Mouse (Mus musculus): ENCODE measurements around the gene Krt35. TPM values are rescaled to one million over a fixed set of nuclear protein-coding genes. Genes with fewer than 3 reads are reported as not detected.

Gene Krt35
- total RNA-seq (2021) = not detected

DNA sequence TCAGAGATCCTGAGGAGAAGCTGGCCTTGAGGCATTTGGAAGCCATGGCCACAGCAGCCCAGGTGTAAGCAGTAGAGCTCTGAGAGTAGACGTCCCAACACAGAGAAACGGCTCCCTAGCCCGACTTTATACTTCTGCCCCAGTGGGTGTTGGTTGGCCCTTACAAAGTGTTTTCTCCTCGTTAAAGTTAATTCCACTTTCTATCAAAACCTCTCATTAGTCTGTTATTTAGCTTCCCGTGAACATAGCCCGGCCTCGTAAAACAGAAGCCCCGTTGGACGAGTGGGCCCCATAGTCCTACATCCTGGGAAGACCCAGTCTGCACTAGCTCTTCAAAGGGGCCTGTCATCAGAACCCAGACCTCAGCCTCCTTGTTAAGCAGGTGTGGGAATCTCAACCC, at the start of gene Krt35:
TSS of gene Krt35 (minus strand) at position 101 of the 400 bp plus-strand sequence.
- intact Hi-C loops (cut with DNase I) = no loop called here
- no peak for DNase-seq

GRCm38 (mm10) chr11:100145104-100145503, 49.1 kb upstream of the Krt35 start:
- no peak for DNase-seq
- intact Hi-C loops (cut with DNase I) = no loop called here

DNA sequence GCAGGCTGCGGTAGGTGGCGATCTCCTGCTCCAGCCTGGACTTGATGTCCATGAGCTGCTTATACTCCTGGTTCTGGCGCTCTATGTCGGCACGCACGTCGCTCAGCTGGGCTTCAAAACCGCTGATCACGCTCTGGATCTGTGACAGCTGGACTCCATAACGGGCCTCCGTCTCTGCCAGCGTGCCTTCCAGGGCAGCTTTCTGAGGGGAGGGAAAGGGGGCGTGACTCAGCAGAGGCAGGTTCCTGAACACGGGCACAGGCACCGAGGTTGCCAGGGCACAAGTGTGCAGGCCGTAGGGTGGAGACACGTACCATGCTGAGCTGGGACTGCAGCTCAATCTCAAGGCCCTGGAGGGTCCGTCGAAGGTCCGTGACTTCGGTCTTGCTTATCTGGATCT, 44.9 kb upstream of the Krt35 start:
- no peak for DNase-seq
- intact Hi-C loops (cut with DNase I) = no loop called here

GRCm38 (mm10) chr11:100139391-100139790, 43.4 kb upstream of the Krt35 start:
- no peak for DNase-seq
- intact Hi-C loops (cut with DNase I) = no loop called here

DNA sequence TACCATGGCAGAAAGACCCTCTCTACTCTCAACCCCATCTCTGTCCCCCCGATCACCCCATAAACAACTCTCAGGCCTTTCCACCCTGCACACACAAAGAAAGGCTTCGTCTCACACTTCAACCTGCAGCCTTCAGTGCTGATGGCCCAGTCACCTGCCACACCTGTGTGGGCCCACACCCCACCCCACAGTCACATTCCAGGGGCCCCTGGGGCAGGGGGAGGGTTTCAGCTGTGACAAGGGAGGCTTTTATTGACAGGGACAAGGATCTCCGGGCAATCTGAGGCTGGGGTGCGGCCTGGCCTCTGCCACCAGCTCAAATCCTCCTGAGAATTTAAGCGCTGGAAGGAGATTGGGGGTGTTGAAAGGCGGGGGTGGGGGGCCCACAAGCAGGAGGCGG, 42.8 kb upstream of the Krt35 start:
- intact Hi-C loops (cut with DNase I) = no loop called here

GRCm38 (mm10) chr11:100137693-100138092, 41.7 kb upstream of the Krt35 start:
- DNase-seq = no peak
- intact Hi-C loops (cut with DNase I) = no loop called here

More for the DNA sequence above, 42.8 kb upstream of the Krt35 start:
- no peak for DNase-seq

DNA sequence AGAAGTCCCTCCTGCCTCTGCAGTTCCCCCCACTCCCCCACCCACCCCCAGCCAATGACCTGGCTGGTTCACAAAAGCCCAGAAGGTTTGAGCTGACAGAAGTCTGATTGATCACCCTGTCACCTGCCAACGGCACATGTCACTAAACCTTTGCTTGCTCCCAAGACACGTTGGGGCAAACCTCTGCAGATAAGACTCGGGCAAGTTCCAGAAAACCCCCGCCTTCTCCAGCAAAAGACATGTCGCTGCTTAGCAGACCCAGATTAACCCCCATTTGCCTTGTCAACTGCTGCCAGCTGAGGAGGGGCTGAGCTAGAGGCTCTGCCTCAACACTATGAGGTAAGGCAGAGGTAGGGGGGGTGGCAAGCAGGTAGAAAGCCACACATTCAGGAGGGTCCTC, 40.5 kb upstream of the Krt35 start:
- intact Hi-C loops (cut with DNase I) = no loop called here
- no peak for DNase-seq

DNA sequence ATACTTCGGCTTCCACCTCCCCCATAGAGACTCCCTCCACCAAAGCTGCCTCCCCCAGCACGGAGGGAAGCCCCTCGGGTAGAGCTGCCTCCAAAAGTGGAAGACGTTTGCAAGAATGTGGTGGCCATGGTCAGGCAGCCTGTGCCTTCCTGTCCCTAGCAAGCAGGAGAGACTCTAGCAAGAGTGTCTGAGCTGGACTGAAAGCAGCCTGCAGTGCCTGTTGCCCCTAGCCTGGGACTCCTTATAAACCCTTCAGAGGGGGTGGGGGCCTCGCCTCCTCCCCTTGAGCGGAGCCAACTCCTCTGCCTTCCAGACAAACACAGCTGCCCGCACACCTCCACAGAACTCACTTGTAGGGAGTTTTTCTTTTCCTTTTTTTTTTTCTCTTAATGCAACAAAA, 39.7 kb upstream of the Krt35 start, which contains the start of gene Krt15:
TSS of gene Krt15 (minus strand) at position 198 of the 400 bp plus-strand sequence.
- DNase-seq = no peak
- intact Hi-C loops (cut with DNase I) = no loop called here

DNA sequence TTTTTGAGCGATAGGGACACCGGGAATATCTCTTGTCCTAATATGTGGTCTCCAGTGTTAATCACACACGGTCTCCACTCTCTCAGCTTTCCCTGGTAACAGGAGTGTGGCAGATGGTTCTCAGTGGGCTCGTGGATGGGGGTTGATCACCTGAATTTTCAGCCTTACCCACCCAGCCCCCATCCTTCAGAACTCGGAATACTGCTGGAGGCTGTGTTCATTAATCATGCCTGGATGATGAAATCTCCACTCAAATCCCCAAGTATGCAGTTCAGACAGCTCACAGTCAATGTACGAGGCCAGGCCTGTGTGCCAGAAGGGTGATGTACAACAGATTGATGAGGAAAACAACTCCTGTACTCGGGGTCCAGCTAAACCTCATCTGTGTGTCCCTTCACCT, 28.9 kb upstream of the Krt35 start:
- DNase-seq = no peak
- intact Hi-C loops (cut with DNase I) = no loop called here

DNA sequence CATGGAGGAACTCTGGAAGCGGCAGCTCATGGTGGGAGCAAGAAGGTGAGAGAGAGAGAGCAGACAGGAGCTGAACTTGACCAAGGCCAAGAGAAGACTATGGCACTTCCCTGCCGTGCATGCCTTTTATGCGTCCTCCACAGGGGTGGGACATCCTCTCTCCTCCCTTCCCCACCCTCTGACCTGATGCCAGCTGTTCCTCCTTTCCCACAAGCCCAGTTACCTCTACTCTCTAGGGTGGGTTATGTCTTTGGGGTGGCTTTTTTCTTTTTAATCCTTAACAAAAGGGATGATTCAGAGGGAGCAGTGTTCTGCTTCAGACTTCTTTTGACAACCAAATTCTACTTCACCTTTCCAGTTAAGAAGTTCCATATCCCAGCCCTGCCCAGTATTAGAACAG, 25.4 kb upstream of the Krt35 start, which contains the start of gene Krt13:
TSS of gene Krt13 (minus strand) at position 101 of the 400 bp plus-strand sequence.
- intact Hi-C loops (cut with DNase I) = no loop called here
- no peak for DNase-seq

DNA sequence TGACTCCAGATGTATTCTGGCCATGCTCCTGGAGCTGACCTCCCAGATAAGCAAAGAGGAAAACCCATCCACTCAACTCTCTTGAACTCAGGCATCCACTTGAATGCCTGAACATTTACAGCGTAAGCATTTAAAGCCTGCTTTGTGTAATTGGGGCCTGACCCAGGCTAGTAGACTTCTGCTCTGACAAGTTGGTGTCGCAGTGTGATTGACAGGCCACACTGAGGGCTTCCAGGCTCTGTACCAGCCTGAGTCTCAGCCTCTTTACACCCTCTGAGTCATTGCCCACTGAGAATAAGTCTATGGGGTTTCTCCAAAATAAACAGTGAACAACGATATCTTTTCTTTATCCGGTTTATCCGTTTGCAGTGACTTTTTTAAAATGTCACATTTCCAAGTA, 24.3 kb upstream of the Krt35 start:
- DNase-seq = no peak
- intact Hi-C loops (cut with DNase I) = no loop called here

DNA sequence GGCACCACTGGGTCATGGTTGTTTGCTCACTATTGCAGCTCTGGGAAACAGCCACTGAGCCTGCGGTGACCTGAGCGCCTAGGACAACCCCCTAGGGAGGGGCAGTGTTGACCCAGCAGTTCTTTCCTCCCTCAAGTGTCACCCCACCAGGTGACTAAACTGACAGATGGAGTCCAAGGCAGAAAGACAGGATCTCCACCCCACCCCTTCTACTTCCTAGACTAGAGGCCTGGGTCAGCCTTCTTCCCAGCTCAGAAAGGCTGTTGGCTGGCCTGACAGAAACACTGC, 17.6 kb upstream of the Krt35 start:
- DNase-seq = no peak
- intact Hi-C loops (cut with DNase I) = no loop called here

DNA sequence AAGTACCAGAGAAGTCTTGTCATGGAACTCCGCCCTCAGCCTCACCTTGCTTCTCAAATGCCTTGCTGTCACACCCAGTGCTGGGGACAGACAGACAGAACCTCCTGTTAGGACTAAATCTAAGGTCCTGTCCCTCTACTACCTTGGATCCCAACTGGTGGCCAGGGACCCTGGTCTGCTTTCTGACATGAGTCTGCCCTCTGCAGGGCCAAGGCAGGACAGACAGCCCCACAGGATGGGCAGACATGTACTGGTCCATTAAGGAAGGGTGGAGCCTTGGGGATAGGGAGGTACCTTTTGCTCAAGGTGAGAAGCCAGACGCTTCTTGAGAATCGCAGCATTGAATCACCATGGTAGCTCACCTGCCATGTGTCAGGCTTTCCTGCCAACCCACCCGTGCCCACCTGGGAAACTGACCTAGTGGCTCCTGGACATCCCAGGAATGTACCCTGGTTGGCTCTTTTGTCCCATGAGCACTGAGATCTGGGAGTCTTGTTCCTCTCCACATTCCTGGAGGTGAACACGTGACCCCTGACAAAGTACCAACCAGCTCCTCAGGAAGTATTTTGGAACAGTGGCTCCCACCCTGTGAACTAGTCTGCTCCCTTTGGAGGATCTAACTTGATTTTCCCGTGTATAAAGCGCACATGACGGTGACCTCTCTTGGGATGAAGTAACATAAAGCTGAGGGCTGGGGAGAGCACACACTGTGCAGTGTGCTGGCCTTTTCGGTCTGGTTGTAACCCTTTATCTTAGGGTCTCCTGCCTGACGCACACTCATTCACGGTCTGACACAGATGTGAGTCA, 17.1 kb upstream of the Krt35 start:
- no peak for DNase-seq
- intact Hi-C loops (cut with DNase I) = no loop called here

GRCm38 (mm10) chr11:100105576-100106122, 9.6 kb upstream of the Krt35 start, which contains the start of gene Krt36:
TSS of gene Krt36 (minus strand) at chr11:100105626.
- intact Hi-C loops (cut with DNase I) = no loop called here
- no peak for DNase-seq

DNA sequence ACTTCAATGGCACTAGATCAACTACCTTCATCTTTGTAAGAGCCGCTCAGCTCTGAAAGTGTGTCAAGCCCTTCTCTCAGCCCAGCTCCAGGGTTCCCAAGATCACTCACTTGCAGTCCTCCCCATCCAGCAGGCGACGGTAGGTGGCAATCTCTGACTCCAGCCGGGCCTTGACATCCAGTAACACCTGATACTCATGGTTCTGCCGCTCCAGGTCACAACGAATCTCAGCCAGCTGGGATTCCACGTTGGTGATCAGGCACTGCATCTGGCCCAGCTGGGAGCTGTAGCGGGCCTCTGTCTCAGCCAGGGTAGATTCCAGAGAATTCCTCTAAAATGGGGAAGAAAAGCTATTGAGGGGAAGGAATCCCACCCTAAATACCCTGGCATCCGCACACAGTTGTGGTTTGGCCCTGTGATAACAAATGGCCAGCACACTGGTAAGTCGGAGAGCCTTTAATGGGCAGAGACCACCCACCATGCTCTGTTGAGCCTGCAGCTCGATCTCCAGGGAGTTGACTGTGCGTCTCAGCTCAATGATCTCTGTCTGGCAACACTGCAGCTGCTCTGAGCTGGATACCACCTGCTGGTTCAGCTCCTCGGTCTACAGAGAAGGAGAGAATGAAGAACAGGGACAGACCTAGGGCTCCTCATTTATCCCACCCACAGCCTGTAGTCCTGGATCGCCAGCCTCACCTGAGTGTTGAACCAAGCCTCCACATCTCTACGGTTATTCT, 6.8 kb upstream of the Krt35 start:
- intact Hi-C loops (cut with DNase I) = no loop called here
- DNase-seq = no peak

DNA sequence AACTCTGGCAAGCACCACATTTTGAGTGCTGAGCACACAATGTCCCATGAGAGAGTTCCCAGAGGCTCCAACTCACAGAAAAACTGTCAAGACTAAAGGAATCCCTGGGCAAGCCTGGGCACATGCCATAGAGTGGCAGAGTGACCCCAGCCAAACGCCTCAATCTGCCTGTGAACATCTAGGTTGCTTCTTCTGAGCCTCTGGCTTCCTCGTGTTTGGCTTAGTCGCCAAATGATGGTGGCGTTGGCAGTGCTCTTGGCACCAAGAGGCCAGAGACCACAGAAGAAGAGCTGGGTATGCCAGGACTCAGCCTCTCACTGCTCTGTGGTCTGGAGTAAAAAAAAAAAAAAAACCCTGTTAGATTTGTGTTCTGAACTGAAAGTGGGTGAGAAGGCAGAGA, 4.3 kb upstream of the Krt35 start:
- intact Hi-C loops (cut with DNase I) = no loop called here
- DNase-seq = no peak

DNA sequence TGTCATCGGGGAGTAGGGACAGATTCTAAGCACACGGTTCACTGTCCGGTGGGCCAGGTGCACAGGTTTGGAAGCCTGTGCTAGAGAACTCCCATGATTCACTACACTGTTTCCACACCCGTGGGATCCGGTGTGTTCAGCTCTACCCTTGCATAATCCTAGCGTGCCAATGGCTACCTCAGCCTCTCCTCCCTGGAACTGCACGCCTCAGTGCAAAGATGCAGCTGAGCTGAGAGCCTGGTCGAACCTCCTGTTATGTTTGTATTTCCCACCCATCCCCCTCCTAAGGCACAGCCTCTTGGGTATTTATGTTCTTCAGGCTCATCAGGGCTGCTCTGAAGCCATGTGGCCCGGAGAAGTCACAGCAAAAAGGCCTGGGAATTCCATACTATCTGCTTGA, 1.8 kb upstream of the Krt35 start:
- DNase-seq = no peak

DNA sequence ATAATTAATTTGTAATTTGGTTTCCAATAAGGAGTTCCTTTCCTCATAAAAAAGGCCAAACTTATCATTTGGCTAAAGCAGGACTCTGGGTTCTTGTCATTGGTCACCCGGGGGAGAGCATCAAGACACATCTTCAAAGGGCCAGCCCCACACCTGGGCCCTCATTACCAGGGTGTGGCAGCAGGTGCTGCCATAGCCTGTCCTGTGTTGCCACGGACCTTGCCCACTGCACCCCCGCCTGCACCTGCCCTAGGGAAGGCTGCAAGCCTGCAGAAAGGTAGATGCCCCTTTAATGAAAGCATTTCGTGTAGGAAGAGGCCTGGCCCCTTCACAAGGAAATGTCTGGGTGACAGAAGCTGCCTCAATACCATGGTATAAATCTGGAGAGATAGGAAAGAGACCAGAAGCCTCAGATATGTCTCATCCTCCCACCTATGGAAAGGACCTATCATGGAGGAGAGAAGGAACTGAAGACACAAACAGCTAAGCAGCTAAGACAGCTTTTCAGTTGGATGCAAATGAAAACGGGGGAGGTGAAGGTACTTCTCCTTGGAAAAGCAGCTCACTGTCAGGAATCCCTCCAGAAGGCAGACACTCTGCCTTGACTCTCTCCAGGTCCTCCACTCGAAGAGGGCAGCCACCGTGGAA, 7.5 kb downstream of the Krt35 start:
- intact Hi-C loops (cut with DNase I) = no loop called here
- no peak for DNase-seq

More for the DNA sequence above, 1.8 kb upstream of the Krt35 start:
- intact Hi-C loops (cut with DNase I) = no loop called here

DNA sequence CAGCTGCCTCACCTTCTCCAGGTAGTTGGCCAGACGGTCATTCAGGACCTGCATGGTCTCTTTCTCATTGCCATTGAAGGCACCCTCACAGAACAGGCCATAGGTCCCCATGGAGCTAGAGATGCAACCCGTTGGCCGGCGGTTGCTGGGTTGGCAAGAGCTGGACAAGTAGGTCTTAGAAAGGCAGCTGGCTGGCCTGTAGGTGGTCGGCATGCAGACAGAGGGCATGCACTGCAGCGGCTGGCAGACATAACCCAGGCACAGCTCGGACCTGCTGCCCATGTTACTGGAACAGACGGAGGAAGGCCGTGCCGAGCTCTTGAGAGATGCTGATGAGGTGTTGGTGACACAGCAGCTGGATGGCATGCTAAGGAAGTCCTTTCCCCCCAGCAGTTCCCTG, 8.2 kb downstream of the Krt35 start, which contains the start of gene Krt32:
TSS of gene Krt32 (minus strand) at position 366 of the 400 bp plus-strand sequence.
- DNase-seq = no peak
- intact Hi-C loops (cut with DNase I) = no loop called here

DNA sequence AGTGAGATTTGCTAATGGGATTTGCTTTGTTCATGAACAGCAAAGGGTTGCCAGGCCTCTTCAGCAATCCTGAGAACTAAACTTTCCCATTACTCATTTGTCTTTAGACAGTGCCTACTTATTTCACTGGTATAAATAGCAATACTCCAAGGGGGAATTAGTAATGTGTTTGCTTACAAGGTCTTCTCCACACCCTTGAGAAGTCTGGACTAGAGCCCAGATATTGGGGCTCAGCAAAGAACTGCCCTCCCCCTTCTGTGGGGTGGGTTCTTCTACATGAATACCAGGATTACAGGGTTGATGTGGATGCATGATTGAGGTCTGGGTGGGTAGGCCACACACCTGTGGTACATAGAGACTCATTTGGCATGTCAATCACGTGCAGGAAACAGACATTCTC, 22.2 kb downstream of the Krt35 start:
- intact Hi-C loops (cut with DNase I) = no loop called here
- DNase-seq = no peak

Data from heart, postnatal 10 days (tissue).